Mouse (Mus musculus): ENCODE measurements around the gene Upk1b. TPM values are rescaled to one million over a fixed set of nuclear protein-coding genes. Genes with fewer than 3 reads are reported as not detected.

Gene Upk1b
- polyA plus RNA-seq, 1 experiment from 2014 or later: 1.4 TPM

Other genes starting within 250 kb of the Upk1b start
- gene Tmem39a, start 241.6 kb downstream of the Upk1b start, polyA plus RNA-seq (2015; fragmentation: Nextera tagmentation; extraction: Ambion mirVana): 31.0 and 34.5 TPM in 2 replicates
- gene Arhgap31, start 87.1 kb downstream of the Upk1b start, polyA plus RNA-seq (2015; fragmentation: Nextera tagmentation; extraction: Ambion mirVana): 1.6 and 1.7 TPM in 2 replicates
- 2.6 and 2.9 TPM in 2 replicates for gene B4galt4, start 58.1 kb downstream of the Upk1b start, polyA plus RNA-seq (2015; fragmentation: Nextera tagmentation; extraction: Ambion mirVana)
- not detected in 2 replicates for gene 4930435E12Rik, start 28.4 kb upstream of the Upk1b start, polyA plus RNA-seq (2015; fragmentation: Nextera tagmentation; extraction: Ambion mirVana)
- gene Igsf11, start 92.3 kb upstream of the Upk1b start, polyA plus RNA-seq (2015; fragmentation: Nextera tagmentation; extraction: Ambion mirVana): 0.12 and 0.20 TPM in 2 replicates

Data from liver, embryonic 16.5 days (tissue).